Mouse (Mus musculus) midbrain, embryonic 14.5 days (tissue): ENCODE data around the gene Sfn. TPM values are rescaled to one million over a fixed set of nuclear protein-coding genes. Genes with fewer than 3 reads are reported as not detected.

Experiments used
- ATAC-seq: fragments of 200-750 bp; cut with Nextera tagmentation; 2 replicates; pipeline ENCODE4 v1.8.0; 2017; ENCODE audit warnings: moderate number of reproducible peaks, moderate library complexity; ENCODE audit not compliant: low FRiP score, low TSS enrichment
- DNase-seq: peaks from one replicate; pipeline ENCODE4 v3.0.0-alpha.2; 2015
- H3K27ac ChIP-seq: fragments of 300-500 bp; sonication (generic); replicated peaks from 2 replicates; pipeline ENCODE4 v1.5.1; 2014; ENCODE audit warnings: mild to moderate bottlenecking, low read depth, low read length, moderate library complexity
- H3K27me3 ChIP-seq: fragments of 300-500 bp; sonication (generic); 2 replicates; pipeline ENCODE4 v1.6.1; 2014; ENCODE audit warnings: low read length, control low read depth, mixed read lengths; ENCODE audit not compliant: control insufficient read depth, insufficient read depth
- H3K36me3 ChIP-seq: fragments of 300-500 bp; sonication (generic); 2 replicates; pipeline ENCODE4 v1.6.1; 2014; ENCODE audit warnings: low read length, control low read depth; ENCODE audit not compliant: control insufficient read depth, insufficient read depth
- H3K4me1 ChIP-seq: fragments of 300-500 bp; sonication (generic); 2 replicates; pipeline ENCODE4 v1.6.1; 2014; ENCODE audit warnings: mild to moderate bottlenecking, antibody characterized with exemption, low read length, control low read depth; ENCODE audit not compliant: control insufficient read depth, insufficient read depth
- H3K4me2 ChIP-seq: fragments of 300-500 bp; sonication (generic); 2 replicates; pipeline ENCODE4 v1.6.1; 2014; ENCODE audit warnings: mild to moderate bottlenecking, low read length, moderate library complexity
- H3K4me3 ChIP-seq: fragments of 300-500 bp; sonication (generic); replicated peaks from 2 replicates; pipeline ENCODE4 v1.5.1; 2014; ENCODE audit warnings: low read depth, low read length
- H3K9ac ChIP-seq: fragments of 300-500 bp; sonication (generic); replicated peaks from 2 replicates; pipeline ENCODE4 v1.6.1; 2014; ENCODE audit warnings: mild to moderate bottlenecking, low read length, moderate library complexity
- H3K9me3 ChIP-seq: fragments of 300-500 bp; sonication (generic); 2 replicates; pipeline ENCODE4 v1.6.1; 2016; ENCODE audit warnings: low read length, control low read depth, mixed read lengths; ENCODE audit not compliant: control insufficient read depth
- WGBS: fragments of 180-500 bp; shearing (Covaris S2); extraction: QIAGEN DNeasy Blood & Tissue Kit; methylation state at CpG from one replicate; pipeline ENCODE4 v1.1.7; 2014; 5-methylcytosine and 5-hydroxymethylcytosine counted together
- polyA plus RNA-seq: library from polyadenylated mRNA; unstranded; fragments of >200 nt; fragmentation: Nextera tagmentation; extraction: Ambion mirVana; gene quantifications from 2 replicates; pipeline ENCODE4 v1.2.1, GENCODE M21; 2014

The Sfn gene
- polyA plus RNA-seq, 1 experiment from 2014 or later: 1.3 TPM

DNA sequence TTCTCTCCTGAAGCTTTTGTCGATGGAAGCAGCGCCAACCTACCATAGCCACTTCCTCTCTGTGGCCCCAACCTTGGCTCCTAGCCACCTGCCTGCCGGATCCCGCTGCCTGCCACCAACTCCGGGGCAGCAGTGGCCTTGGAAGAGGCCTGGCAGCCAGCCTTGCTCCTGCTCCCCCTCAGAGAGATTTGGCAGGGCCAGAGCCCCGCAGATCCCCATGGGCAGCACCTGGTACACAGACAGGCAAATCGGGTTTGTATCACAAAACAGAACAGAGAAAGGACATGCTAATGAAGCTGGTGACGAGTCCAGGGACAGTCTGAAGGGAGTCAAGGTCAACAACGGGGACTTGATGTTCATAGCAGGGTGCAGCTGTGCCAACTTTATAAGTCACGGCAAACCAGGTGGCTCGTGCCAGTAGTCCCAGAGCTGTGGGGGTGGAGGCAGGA lies 38.8 kb downstream of the Sfn start:
- Histone ChIP-seq H3K4me3 (no peak overlapping the region), H3K27me3 (no peaks in the 10 kb centered on the region), H3K9me3 (no peaks in the 10 kb centered on the region), H3K4me1 (no peaks in the 10 kb centered on the region), H3K4me2 (no peak overlapping the region), H3K27ac (no peak overlapping the region), H3K9ac (no peak overlapping the region), H3K36me3 (no peaks in the 10 kb centered on the region)
- no peak for ATAC-seq
- 73% methylated on average over 11 of the region's 11 CpGs for WGBS
- peak; percentile 28 for DNase-seq

DNA sequence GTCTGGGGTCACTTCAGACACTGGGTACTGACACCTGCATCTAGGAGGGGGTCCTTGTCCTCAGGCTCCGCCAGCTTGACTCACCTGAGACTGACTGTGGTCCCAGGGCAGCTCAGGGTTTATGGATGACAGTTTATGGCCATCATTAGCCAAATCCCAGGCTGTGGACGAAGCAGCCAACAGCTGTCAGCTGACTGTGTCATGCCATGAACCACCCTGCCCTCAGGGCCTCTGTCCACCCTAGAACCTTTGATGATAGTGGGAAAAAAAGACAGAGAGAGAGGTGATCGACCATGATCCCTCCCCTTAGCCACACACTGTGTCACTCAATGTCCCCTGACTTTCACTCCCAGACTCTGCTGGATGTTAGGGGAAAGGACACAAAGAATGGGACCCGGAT lies 40.3 kb downstream of the Sfn start:
- no peak for ATAC-seq
- Histone ChIP-seq H3K9ac (no peak overlapping the region), H3K27ac (no peak overlapping the region), H3K4me1 (no peaks in the 10 kb centered on the region), H3K27me3 (no peaks in the 10 kb centered on the region), H3K36me3 (no peaks in the 10 kb centered on the region), H3K9me3 (no peaks in the 10 kb centered on the region), H3K4me3 (no peak overlapping the region), H3K4me2 (no peak overlapping the region)
- no peak for DNase-seq
- WGBS: 72% methylated on average over 4 of the region's 4 CpGs

GRCm38 (mm10) chr4:133559846-133560245 lies 42.1 kb downstream of the Sfn start:
- H3K4me1 ChIP-seq: no peaks in the 10 kb centered on the region
- DNase-seq: no peak
- no peak for ATAC-seq
- no peak overlapping the region for H3K27ac ChIP-seq
- H3K36me3 ChIP-seq: no peaks in the 10 kb centered on the region
- WGBS: 76% methylated on average over 4 of the region's 4 CpGs
- no peaks in the 10 kb centered on the region for H3K9me3 ChIP-seq
- H3K9ac ChIP-seq: no peak overlapping the region
- H3K27me3 ChIP-seq: no peaks in the 10 kb centered on the region
- H3K4me2 ChIP-seq: no peak overlapping the region
- H3K4me3 ChIP-seq: no peak overlapping the region

DNA sequence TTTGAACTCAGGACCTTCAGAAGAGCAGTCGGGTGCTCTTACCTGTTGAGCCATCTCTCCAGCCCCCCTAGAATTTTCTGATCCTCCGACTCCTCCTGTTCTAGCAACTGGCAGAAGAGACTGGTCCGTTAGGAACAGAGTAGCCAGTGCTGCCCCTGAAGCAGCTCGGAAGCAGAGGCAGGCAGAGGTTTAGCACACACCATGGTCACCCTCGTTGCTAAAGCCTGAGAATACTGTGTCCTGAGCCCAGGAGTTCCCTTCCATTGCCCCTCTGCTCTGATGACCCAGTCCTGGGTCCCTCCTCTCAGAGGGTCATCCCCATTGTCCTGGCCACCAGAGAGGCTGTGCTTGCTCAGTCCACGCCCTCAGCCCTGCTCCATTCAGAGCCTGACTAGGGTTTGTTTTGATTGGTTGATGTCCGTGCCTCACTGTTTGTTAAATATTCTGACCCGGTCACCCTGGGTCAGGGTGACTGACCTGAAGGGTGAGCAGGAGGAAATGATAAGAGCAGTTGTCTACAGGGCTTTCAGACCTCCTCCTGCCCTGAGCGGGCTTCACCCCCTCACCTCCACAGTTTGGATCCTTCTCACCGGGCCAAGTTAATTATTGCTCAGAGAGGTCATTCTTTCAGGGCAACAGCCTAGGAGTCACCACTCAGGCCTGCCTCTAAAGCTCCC lies 44.8 kb downstream of the Sfn start:
- H3K4me2 ChIP-seq: no peak overlapping the region
- H3K27ac ChIP-seq: no peak overlapping the region
- no peaks in the 10 kb centered on the region for H3K36me3 ChIP-seq
- H3K4me1 ChIP-seq: no peaks in the 10 kb centered on the region
- no peak overlapping the region for H3K9ac ChIP-seq
- H3K9me3 ChIP-seq: no peaks in the 10 kb centered on the region
- ATAC-seq (no peak), DNase-seq (no peak)
- no peak overlapping the region for H3K4me3 ChIP-seq
- H3K27me3 ChIP-seq: no peaks in the 10 kb centered on the region
- WGBS: 43% methylated on average over 10 of the region's 10 CpGs

DNA sequence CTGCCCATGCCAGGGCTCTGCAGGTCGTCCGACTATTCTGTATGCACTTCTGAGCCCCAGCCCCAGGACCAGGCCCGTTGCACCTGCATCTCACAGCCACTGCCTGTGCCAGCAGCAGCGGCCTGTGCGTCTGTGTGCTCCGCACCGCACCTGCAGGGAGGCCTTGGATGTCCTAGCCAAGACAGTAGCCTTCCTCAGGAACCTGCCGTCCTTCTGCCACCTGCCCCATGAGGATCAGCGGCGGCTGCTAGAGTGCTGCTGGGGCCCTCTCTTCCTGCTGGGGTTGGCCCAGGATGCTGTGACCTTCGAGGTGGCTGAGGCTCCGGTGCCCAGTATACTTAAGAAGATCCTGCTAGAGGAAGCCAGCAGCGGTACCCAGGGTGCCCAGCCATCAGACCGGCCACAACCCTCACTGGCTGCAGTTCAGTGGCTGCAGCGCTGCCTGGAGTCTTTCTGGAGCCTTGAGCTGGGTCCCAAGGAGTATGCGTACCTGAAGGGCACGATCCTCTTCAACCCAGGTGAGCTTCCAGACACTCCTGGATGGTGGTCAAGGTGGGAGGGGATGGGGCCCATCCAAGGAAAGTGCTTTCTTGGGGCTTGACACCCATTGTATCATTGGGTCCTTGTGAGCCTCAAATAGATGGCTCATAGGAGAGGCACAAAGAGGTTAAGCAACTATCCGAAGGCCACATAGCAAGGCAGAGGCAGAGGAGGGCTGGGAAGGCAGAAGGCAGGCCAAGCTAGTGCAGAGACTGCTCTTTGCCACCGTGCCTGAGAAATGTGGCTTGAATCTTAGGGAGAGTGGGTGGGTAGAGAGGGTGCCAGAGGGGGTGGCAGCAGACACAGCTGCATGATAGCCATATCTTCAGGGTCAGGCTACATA lies 48.3 kb downstream of the Sfn start:
- Histone ChIP-seq H3K9me3 (no peaks in the 10 kb centered on the region), H3K27ac (no peak overlapping the region), H3K4me1 (no peaks in the 10 kb centered on the region), H3K36me3 (no peaks in the 10 kb centered on the region), H3K9ac (no peak overlapping the region), H3K27me3 (no peaks in the 10 kb centered on the region), H3K4me2 (no peak overlapping the region), H3K4me3 (no peak overlapping the region)
- ATAC-seq (no peak), DNase-seq (no peak)
- 75% methylated on average over 19 of the region's 19 CpGs for WGBS

DNA sequence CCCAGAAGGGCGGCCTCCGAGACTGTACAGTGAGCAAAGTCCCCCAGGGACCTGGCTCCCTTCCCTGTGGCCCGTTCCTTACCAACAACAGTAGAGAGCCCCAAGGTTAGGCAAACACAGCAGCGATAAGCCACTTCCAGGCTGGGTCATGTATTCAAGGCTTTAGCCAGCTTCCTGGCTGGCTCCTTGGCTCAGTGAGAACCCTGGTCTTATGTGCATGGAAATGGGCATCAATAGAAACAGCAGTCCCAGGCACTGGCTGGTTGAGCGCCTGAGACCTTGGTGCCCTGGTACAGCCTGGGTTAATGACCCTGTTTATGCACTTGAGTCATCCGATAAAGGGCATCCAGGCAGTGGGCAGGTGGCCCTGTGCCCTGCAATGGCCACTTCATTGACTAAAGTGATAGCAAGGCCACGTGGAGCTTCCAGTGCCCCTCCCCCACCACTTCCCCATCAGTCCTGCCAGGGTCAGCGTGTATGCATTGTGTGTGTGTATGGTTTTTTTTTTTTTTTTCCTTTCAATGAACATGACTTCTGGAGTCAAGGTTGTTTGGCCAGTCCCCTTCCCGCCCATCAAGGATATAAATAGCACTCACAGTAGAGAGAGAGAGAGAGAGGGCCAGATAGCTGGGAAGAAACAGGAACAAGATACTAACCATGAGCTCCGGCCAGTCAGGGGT lies 49.1 kb downstream of the Sfn start, which contains the start of gene Nr0b2:
Nr0b2 (plus strand) TSS at position 609 of the 680 bp plus-strand sequence.
- no peaks in the 10 kb centered on the region for H3K36me3 ChIP-seq
- no peak for ATAC-seq
- no peak within 1 kb of the TSS for H3K4me3 ChIP-seq
- no peak within 1 kb of the TSS for H3K27ac ChIP-seq
- WGBS: 79% methylated on average over 10 of the region's 10 CpGs
- H3K4me2 ChIP-seq: no peak within 1 kb of the TSS
- H3K27me3 ChIP-seq: no peaks in the 10 kb centered on the region
- H3K9ac ChIP-seq: no peak within 1 kb of the TSS
- H3K4me1 ChIP-seq: no peaks in the 10 kb centered on the region
- H3K9me3 ChIP-seq: no peaks in the 10 kb centered on the region
- no peak for DNase-seq

DNA sequence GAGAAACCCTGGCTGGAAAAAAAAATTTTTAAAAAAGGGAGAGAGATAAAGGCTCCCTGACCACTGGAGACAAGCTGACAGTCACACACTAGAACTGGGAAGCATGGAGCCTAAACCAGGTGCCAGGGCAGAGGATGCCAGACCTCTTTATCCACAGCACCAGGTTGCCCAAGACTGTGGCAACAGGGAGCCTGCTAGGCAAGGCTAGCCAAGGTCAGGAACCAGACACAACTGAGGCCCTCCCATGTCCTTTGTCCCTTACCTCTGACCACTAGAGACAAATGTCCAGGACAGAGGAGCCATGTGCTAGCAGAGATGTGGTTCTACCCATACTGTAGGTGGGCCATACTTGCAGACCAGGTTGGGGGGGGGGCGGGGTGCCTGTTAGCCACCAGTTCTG lies 49.9 kb downstream of the Sfn start:
- Histone ChIP-seq H3K27ac (no peak overlapping the region), H3K9me3 (no peaks in the 10 kb centered on the region), H3K27me3 (no peaks in the 10 kb centered on the region), H3K4me3 (no peak overlapping the region), H3K36me3 (no peaks in the 10 kb centered on the region), H3K9ac (no peak overlapping the region), H3K4me1 (no peaks in the 10 kb centered on the region), H3K4me2 (no peak overlapping the region)
- ATAC-seq (no peak), DNase-seq (no peak)
- WGBS: 68% methylated on average over 1 of the region's 1 CpGs
